Mouse (Mus musculus): ENCODE measurements around the gene Olfr1459.

The Olfr1459 gene

GRCm38 (mm10) chr19:13149449-13149848 lies at the start of gene Olfr1459:
Gene Olfr1459 (minus strand): TSS chr19:13149549.
- DNase-seq (ENCODE audit: low read depth, low spot score), result no peak

GRCm38 (mm10) chr19:13185434-13185833 lies 36.1 kb upstream of the Olfr1459 start, which contains the start of gene Olfr1462:
Gene Olfr1462 (plus strand): TSS chr19:13185734.
- DNase-seq (ENCODE audit: low read depth, low spot score), result no peak

- no peak for DNase-seq (ENCODE audit: low read depth, low spot score)
Measured at GRCm38 (mm10) chr19:13162700-13163099, 13.4 kb upstream of the Olfr1459 start, which contains the start of gene Olfr1461. Gene Olfr1461 (plus strand): TSS chr19:13163000.

- no peak for DNase-seq (ENCODE audit: low read depth, low spot score)
Measured at GRCm38 (mm10) chr19:13106675-13107074, 42.7 kb downstream of the Olfr1459 start, which contains the start of gene Olfr1458. Gene Olfr1458 (minus strand): TSS chr19:13106775.

- no peak for DNase-seq (ENCODE audit: low read depth, low spot score)
Measured at GRCm38 (mm10) chr19:13097791-13098190, 51.6 kb downstream of the Olfr1459 start, which contains the start of gene Olfr1457. Gene Olfr1457 (minus strand): TSS chr19:13097891.

GRCm38 (mm10) chr19:13093908-13094307 lies 55.4 kb downstream of the Olfr1459 start:
- no peak for DNase-seq (ENCODE audit: low read depth, low spot score)

Data from ZHBTc4 (cell line).